Mouse (Mus musculus) lung, postnatal 0 days (tissue): Measurements from ENCODE around the gene Gucd1.

Experiments used
- CTCF ChIP-seq: IDR thresholded peaks from 2 replicates; pipeline ENCODE4 v1.5.1; 2016; ENCODE audit warnings: antibody characterized with exemption, mild to moderate bottlenecking
- EP300 ChIP-seq: IDR thresholded peaks from 2 replicates; pipeline ENCODE4 v1.6.1; 2016; ENCODE audit warnings: antibody characterized with exemption, mild to moderate bottlenecking, control low read depth

- TF ChIP-seq EP300: no peak
- no peak for TF ChIP-seq CTCF
Measured at GRCm38 (mm10) chr10:75482919-75483483, 34.8 kb downstream of the Gucd1 start.
